Mouse (Mus musculus) heart, embryonic 13.5 days (tissue): ENCODE measurements at regions not wholly inside any gene's neighbourhood (a gene's known extent, or its start where the extent isn't known, plus 50 kb on each side); places are given as distances from the start of the nearest gene placed in this dataset.
"Not testable (repeated sequence)": the region's sequence is repeated elsewhere in the genome, so short reads cannot be mapped to it uniquely, and the experiment has no call there.

Source experiments
- ATAC-seq: fragments of 200-750 bp; cut with Nextera tagmentation; 2 replicates; pipeline ENCODE4 v1.8.0; 2017; ENCODE audit warnings: moderate TSS enrichment; ENCODE audit not compliant: insufficient number of reproducible peaks, low FRiP score, low TSS enrichment; ENCODE audit errors: extremely low read depth
- H3K27ac ChIP-seq: fragments of 300-500 bp; sonication (generic); replicated peaks from 2 replicates; pipeline ENCODE4 v1.5.1; 2015; ENCODE audit warnings: moderate library complexity, mild to moderate bottlenecking, inconsistent platforms
- H3K27me3 ChIP-seq: fragments of 300-500 bp; sonication (generic); replicated peaks from 2 replicates; pipeline ENCODE4 v1.6.1; 2015; ENCODE audit warnings: mild to moderate bottlenecking, inconsistent platforms
- H3K36me3 ChIP-seq: fragments of 300-500 bp; sonication (generic); 2 replicates; pipeline ENCODE4 v1.6.1; 2015; ENCODE audit warnings: mild to moderate bottlenecking, inconsistent platforms
- H3K4me1 ChIP-seq: fragments of 300-500 bp; sonication (generic); 2 replicates; pipeline ENCODE4 v1.6.1; 2015; ENCODE audit warnings: inconsistent platforms
- H3K4me2 ChIP-seq: fragments of 300-500 bp; sonication (generic); 2 replicates; pipeline ENCODE4 v1.6.1; 2015; ENCODE audit warnings: inconsistent platforms, mild to moderate bottlenecking, moderate library complexity
- H3K4me3 ChIP-seq: fragments of 300-500 bp; sonication (generic); 2 replicates; pipeline ENCODE4 v1.5.1; 2015; ENCODE audit warnings: moderate library complexity, mild to moderate bottlenecking, inconsistent platforms
- H3K9ac ChIP-seq: fragments of 300-500 bp; sonication (generic); 2 replicates; pipeline ENCODE4 v1.6.1; 2015; ENCODE audit warnings: inconsistent platforms, mild to moderate bottlenecking, moderate library complexity
- H3K9me3 ChIP-seq: fragments of 300-500 bp; sonication (generic); 2 replicates; pipeline ENCODE4 v1.6.1; 2016; ENCODE audit warnings: inconsistent platforms
- WGBS: fragments of 180-500 bp; shearing (Covaris S2); methylation state at CpG from one replicate; pipeline ENCODE4 v1.1.7; 2015; ENCODE audit warnings: mixed read lengths; 5-methylcytosine and 5-hydroxymethylcytosine counted together

DNA sequence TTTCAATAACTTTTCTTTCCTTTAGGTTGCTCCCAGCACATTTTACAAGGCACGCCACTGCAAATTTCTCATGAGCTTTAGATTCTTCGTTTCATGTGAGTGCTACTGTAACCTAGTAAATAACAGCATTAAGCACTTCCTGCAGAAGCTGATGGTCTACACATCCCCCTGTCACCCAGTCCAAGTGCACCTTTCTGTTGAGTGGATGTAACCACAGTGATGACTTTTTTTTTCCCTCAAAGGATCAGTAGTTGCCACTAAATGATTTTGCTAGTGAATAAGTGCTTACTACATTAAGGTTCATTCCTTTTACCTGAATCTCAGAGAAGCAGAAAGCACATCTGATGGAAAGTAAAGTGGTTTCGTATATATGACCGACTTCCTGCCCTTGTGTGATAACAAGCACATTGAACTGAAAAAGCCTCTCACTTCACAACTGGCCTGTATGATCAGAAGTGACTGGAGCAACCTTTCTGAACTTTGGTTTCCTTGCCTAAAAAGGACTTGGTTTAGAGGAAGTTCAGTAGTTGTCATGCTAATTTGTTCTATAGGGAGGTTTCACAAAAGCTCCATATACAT, 453.0 kb upstream of the Klf6 start:
- Histone ChIP-seq H3K4me3 (no peak overlapping the region), H3K27ac (no peak overlapping the region), H3K9ac (no peak overlapping the region), H3K27me3 (no peaks in the 10 kb centered on the region), H3K36me3 (no peaks in the 10 kb centered on the region), H3K4me1 (no peaks in the 10 kb centered on the region; the same call in 1 of the 2 replicates), H3K4me2 (no peak overlapping the region), H3K9me3 (no peaks in the 10 kb centered on the region)
- 73% methylated on average over 4 of the region's 4 CpGs for WGBS
- ATAC-seq, result no peak

DNA sequence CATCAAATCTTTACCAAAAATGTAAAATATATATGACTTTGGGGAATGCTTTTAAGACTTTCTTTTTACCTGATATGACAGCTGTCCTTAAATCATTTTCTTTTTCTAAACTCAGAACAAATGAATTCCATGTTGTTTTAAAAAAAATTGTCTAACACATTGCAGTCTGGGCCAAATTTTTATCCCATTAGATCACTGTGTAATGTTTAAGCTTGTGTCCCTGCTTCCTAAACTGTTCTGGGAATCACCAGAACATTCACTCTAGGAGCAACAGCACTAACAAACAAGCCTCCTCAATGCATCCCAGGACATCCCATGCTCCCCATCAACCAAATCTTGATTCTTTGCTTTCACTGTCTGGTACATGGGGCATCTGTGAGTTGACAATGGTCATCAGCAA, 449.2 kb upstream of the Klf6 start:
- no peaks in the 10 kb centered on the region for H3K36me3 ChIP-seq
- no peak overlapping the region for H3K27ac ChIP-seq
- H3K4me3 ChIP-seq, result no peak overlapping the region
- H3K4me2 ChIP-seq, result no peak overlapping the region
- no peak overlapping the region for H3K9ac ChIP-seq
- ATAC-seq, result no peak
- no peaks in the 10 kb centered on the region for H3K9me3 ChIP-seq
- no peaks in the 10 kb centered on the region; the same call in 1 of the 2 replicates for H3K4me1 ChIP-seq
- H3K27me3 ChIP-seq, result no peaks in the 10 kb centered on the region

DNA sequence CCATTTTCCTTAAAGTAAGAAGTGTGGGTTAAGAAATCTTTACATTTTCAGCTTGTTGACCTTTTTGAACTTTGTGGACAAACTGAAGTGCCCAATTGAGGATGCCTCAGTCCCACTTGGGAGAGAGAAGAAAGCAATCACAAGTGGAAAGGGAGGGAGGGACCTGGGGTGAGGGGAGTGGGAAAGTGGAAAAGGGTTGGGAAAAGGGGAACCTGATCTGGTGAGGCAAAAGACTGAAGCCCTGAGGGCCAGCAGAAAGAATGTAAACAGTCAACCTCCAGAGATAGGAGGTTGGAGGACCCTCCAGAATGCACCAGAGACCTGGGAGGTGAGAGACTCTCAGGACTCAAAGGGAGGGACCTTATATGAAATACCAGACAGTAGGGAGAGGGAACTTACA, 448.3 kb upstream of the Klf6 start:
- not testable (repeated sequence) for H3K9ac ChIP-seq, H3K36me3 ChIP-seq, H3K4me3 ChIP-seq, H3K4me1 ChIP-seq, H3K27ac ChIP-seq, ATAC-seq, H3K9me3 ChIP-seq, H3K27me3 ChIP-seq, H3K4me2 ChIP-seq

GRCm38 (mm10) chr13:5424110-5424509, 437.2 kb upstream of the Klf6 start:
- ATAC-seq, result no peak
- no peak overlapping the region for H3K4me3 ChIP-seq
- 59% methylated on average over 1 of the region's 1 CpGs for WGBS

DNA sequence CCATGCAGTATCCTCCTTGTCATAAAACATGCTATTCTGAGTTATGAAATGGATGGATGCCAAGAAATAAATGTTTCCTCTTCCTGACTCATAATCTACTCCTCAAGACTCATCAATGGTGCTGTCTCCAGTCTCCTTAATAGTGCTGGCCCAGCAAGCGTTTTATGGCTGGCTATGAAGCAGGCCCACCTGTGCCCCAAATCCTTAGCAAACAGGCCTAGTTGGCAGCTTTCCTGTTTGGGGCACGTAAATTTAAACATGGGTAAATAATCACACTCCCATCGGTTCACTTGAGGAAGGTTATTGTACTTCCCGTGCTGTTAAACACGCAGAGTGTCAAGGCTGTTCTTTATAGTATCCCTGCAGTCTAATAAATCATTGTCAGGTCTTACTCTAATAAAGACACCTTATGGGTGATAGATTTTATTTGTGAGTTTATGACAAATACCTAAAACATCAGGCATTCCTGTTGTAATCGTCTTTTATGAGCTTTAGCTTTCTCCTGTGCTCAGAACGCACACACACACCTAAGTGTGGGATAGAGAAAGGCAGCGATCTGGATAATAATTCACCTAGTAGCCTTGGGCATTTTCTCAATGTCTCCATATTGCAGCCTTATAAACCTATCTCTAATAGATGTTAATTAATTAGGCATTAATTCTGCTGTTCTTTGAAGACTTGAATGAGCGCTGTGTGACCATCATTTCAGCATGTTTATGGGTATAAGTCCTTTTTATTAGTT, 435.6 kb upstream of the Klf6 start:
- ATAC-seq, result no peak
- 83% methylated on average over 9 of the region's 9 CpGs for WGBS
- Histone ChIP-seq H3K27me3 (no peaks in the 10 kb centered on the region), H3K9me3 (no peaks in the 10 kb centered on the region), H3K4me2 (no peak overlapping the region), H3K9ac (no peak overlapping the region), H3K36me3 (no peaks in the 10 kb centered on the region), H3K27ac (no peak overlapping the region), H3K4me1 (no peaks in the 10 kb centered on the region), H3K4me3 (no peak overlapping the region)

More at GRCm38 (mm10) chr13:5424110-5424509, 437.2 kb upstream of the Klf6 start:
- no peak overlapping the region for H3K27ac ChIP-seq
- no peaks in the 10 kb centered on the region for H3K4me1 ChIP-seq
- H3K27me3 ChIP-seq, result no peaks in the 10 kb centered on the region
- no peaks in the 10 kb centered on the region for H3K9me3 ChIP-seq
- H3K4me2 ChIP-seq, result no peak overlapping the region
- H3K36me3 ChIP-seq, result no peaks in the 10 kb centered on the region
- no peak overlapping the region for H3K9ac ChIP-seq

GRCm38 (mm10) chr13:5433652-5434051, 427.6 kb upstream of the Klf6 start:
- peaks cover 5% of the 10 kb centered on the region; the same call in 1 of the 2 replicates for H3K9me3 ChIP-seq
- no peak for ATAC-seq
- 15% methylated on average over 1 of the region's 1 CpGs for WGBS
- no peak overlapping the region for H3K4me3 ChIP-seq
- no peak overlapping the region for H3K9ac ChIP-seq
- no peaks in the 10 kb centered on the region for H3K27me3 ChIP-seq
- H3K27ac ChIP-seq, result no peak overlapping the region
- no peaks in the 10 kb centered on the region for H3K36me3 ChIP-seq
- H3K4me1 ChIP-seq, result no peaks in the 10 kb centered on the region
- H3K4me2 ChIP-seq, result no peak overlapping the region

GRCm38 (mm10) chr13:5435131-5435530, 426.2 kb upstream of the Klf6 start:
- Histone ChIP-seq H3K4me3 (no peak overlapping the region), H3K36me3 (no peaks in the 10 kb centered on the region), H3K4me2 (no peak overlapping the region), H3K4me1 (no peaks in the 10 kb centered on the region), H3K9ac (no peak overlapping the region), H3K27me3 (no peaks in the 10 kb centered on the region), H3K27ac (no peak overlapping the region), H3K9me3 (peaks cover 5% of the 10 kb centered on the region; the same call in 1 of the 2 replicates)
- ATAC-seq, result no peak

- Histone ChIP-seq H3K27me3 (no peaks in the 10 kb centered on the region), H3K9me3 (peaks cover 5% of the 10 kb centered on the region; the same call in 1 of the 2 replicates), H3K4me2 (no peak overlapping the region), H3K27ac (no peak overlapping the region), H3K36me3 (no peaks in the 10 kb centered on the region), H3K9ac (no peak overlapping the region), H3K4me1 (no peaks in the 10 kb centered on the region), H3K4me3 (no peak overlapping the region)
- no peak for ATAC-seq
- WGBS, result 63% methylated on average over 2 of the region's 2 CpGs
Measured at GRCm38 (mm10) chr13:5436191-5436590, 425.1 kb upstream of the Klf6 start.

- Histone ChIP-seq H3K4me1 (no peaks in the 10 kb centered on the region), H3K4me3 (no peak overlapping the region), H3K9me3 (no peaks in the 10 kb centered on the region), H3K36me3 (no peaks in the 10 kb centered on the region), H3K27ac (no peak overlapping the region), H3K4me2 (no peak overlapping the region), H3K27me3 (no peaks in the 10 kb centered on the region), H3K9ac (no peak overlapping the region)
- no peak for ATAC-seq
- 58% methylated on average over 4 of the region's 4 CpGs for WGBS
Measured at GRCm38 (mm10) chr13:5440454-5440853, 420.8 kb upstream of the Klf6 start.

DNA sequence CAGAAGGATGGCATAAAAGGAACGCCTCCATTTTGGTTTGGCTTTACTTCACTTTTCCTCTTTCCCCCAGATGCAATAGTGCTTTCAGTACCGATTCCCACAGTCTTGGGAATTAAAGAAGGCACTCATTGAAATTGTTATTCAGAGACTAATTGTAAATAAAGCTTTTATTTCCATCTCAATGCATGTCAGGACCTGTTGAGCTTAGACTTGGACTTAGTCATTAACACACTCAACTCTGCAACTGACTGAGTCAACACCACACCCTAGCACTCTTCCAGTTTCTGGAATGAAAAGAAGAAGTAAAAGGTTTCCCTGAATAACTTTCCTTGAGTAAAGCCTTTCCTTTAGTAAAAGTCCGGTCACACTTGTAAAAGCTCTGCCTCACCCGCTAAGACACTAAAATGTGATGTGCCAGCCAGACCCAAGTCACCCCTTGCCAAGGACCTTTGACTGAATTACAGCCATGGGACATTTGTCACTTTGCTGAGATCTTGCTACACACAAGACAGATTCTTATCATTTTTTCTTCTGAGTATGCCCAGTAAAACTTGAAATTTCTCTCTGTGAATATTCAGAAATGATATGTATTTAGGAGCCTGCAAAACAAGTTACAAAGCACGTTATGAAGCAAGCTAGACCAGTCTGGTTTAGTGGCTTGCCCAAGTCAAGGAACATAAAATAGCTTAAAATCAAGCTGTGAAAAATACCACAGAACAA, 416.4 kb upstream of the Klf6 start:
- Histone ChIP-seq H3K36me3 (no peaks in the 10 kb centered on the region), H3K27me3 (no peaks in the 10 kb centered on the region), H3K9me3 (no peaks in the 10 kb centered on the region), H3K27ac (no peak overlapping the region), H3K9ac (no peak overlapping the region), H3K4me2 (no peak overlapping the region), H3K4me3 (no peak overlapping the region), H3K4me1 (no peaks in the 10 kb centered on the region)
- 82% methylated on average over 5 of the region's 5 CpGs for WGBS
- ATAC-seq, result no peak

DNA sequence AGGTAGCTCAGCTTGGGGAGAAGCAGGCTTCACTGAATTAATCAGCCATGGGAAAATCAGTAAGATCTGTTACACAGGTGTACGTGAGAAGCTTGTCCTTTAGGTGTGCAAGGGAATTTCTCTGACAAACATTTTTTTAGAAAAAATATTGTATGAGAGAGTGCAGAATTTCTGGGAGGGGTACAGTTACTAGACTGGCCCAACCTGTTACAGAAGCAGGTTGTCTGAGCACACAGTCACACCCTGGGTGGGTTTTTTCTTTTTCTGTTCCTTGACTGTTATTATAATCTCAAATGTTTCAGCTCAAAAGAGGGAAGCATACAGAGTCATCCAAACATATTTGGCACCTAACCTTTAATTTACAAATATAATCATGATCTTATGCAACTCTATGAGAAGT, 412.7 kb upstream of the Klf6 start:
- Histone ChIP-seq H3K27me3 (no peaks in the 10 kb centered on the region), H3K27ac (no peak overlapping the region), H3K4me1 (no peaks in the 10 kb centered on the region), H3K9me3 (no peaks in the 10 kb centered on the region), H3K4me3 (no peak overlapping the region), H3K9ac (no peak overlapping the region), H3K4me2 (no peak overlapping the region), H3K36me3 (no peaks in the 10 kb centered on the region)
- ATAC-seq, result no peak
- 73% methylated on average over 1 of the region's 1 CpGs for WGBS

- ATAC-seq, result no peak
- WGBS, result 73% methylated on average over 2 of the region's 2 CpGs
- H3K27ac ChIP-seq, result no peak overlapping the region
- H3K4me1 ChIP-seq, result no peaks in the 10 kb centered on the region
- H3K4me2 ChIP-seq, result no peak overlapping the region
- no peaks in the 10 kb centered on the region for H3K27me3 ChIP-seq
- H3K4me3 ChIP-seq, result no peak overlapping the region
- no peaks in the 10 kb centered on the region for H3K36me3 ChIP-seq
- H3K9ac ChIP-seq, result no peak overlapping the region
- no peaks in the 10 kb centered on the region for H3K9me3 ChIP-seq
Measured at GRCm38 (mm10) chr13:5480779-5481178, 380.5 kb upstream of the Klf6 start.
